Mouse (Mus musculus): ENCODE results near the gene Ctcfl. TPM values are rescaled to one million over a fixed set of nuclear protein-coding genes. Genes with fewer than 3 reads are reported as not detected.

The Ctcfl gene
- polyA plus RNA-seq, 1 experiment = not detected

GRCm38 (mm10) chr2:173073666-173074065 is 45.7 kb downstream of the Ctcfl start:
- no peak for TF ChIP-seq CTCF (IDR thresholded peaks at IDR 0.05; ENCODE audit: extremely low read depth, insufficient read depth, low read length)
- no peak for TF ChIP-seq POLR2A (IDR thresholded peaks at IDR 0.05; ENCODE audit: extremely low read depth, insufficient read depth, low read length)
- Histone ChIP-seq H3K4me3 (ENCODE audit: insufficient read depth, low read length) (no peak overlapping the region), H3K4me1 (ENCODE audit: control insufficient read depth, insufficient read depth, low read length) (no peaks in the 10 kb centered on the region), H3K27ac (ENCODE audit: insufficient read depth, low read length) (no peak overlapping the region)

- no peak overlapping the region for H3K27ac ChIP-seq (ENCODE audit: insufficient read depth, low read length)
- no peaks in the 10 kb centered on the region for H3K4me1 ChIP-seq (ENCODE audit: control insufficient read depth, insufficient read depth, low read length)
- H3K4me3 ChIP-seq (ENCODE audit: insufficient read depth, low read length) = no peak overlapping the region
- TF ChIP-seq POLR2A (IDR thresholded peaks at IDR 0.05; ENCODE audit: extremely low read depth, insufficient read depth, low read length) = no peak
- TF ChIP-seq CTCF (IDR thresholded peaks at IDR 0.05; ENCODE audit: extremely low read depth, insufficient read depth, low read length) = no peak
These were observed 46.4 kb downstream of the Ctcfl start for GRCm38 (mm10) chr2:173072948-173073347.

- no peak for TF ChIP-seq POLR2A (IDR thresholded peaks at IDR 0.05; ENCODE audit: extremely low read depth, insufficient read depth, low read length)
- no peak for TF ChIP-seq CTCF (IDR thresholded peaks at IDR 0.05; ENCODE audit: extremely low read depth, insufficient read depth, low read length)
- Histone ChIP-seq H3K27ac (ENCODE audit: insufficient read depth, low read length) (no peak overlapping the region), H3K4me3 (ENCODE audit: insufficient read depth, low read length) (no peak overlapping the region), H3K4me1 (ENCODE audit: control insufficient read depth, insufficient read depth, low read length) (no peaks in the 10 kb centered on the region)
These were observed 54.5 kb downstream of the Ctcfl start for GRCm38 (mm10) chr2:173064864-173065263.

GRCm38 (mm10) chr2:173063219-173063618 is 56.1 kb downstream of the Ctcfl start:
- Histone ChIP-seq H3K4me3 (ENCODE audit: insufficient read depth, low read length) (no peak overlapping the region), H3K27ac (ENCODE audit: insufficient read depth, low read length) (no peak overlapping the region), H3K4me1 (ENCODE audit: control insufficient read depth, insufficient read depth, low read length) (no peaks in the 10 kb centered on the region)
- TF ChIP-seq POLR2A (IDR thresholded peaks at IDR 0.05; ENCODE audit: extremely low read depth, insufficient read depth, low read length) = no peak
- no peak for TF ChIP-seq CTCF (IDR thresholded peaks at IDR 0.05; ENCODE audit: extremely low read depth, insufficient read depth, low read length)

GRCm38 (mm10) chr2:173061443-173062351 is 57.6 kb downstream of the Ctcfl start:
- H3K27ac ChIP-seq (ENCODE audit: insufficient read depth, low read length) = no peak overlapping the region
- H3K4me3 ChIP-seq (ENCODE audit: insufficient read depth, low read length) = no peak overlapping the region
- H3K4me1 ChIP-seq (ENCODE audit: control insufficient read depth, insufficient read depth, low read length) = no peaks in the 10 kb centered on the region
- TF ChIP-seq CTCF (IDR thresholded peaks at IDR 0.05; ENCODE audit: extremely low read depth, insufficient read depth, low read length) (no peak), POLR2A (IDR thresholded peaks at IDR 0.05; ENCODE audit: extremely low read depth, insufficient read depth, low read length) (no peak)

GRCm38 (mm10) chr2:173060450-173060849 is 58.9 kb downstream of the Ctcfl start:
- no peaks in the 10 kb centered on the region for H3K4me1 ChIP-seq (ENCODE audit: control insufficient read depth, insufficient read depth, low read length)
- no peak overlapping the region for H3K4me3 ChIP-seq (ENCODE audit: insufficient read depth, low read length)
- H3K27ac ChIP-seq (ENCODE audit: insufficient read depth, low read length) = no peak overlapping the region
- no peak for TF ChIP-seq POLR2A (IDR thresholded peaks at IDR 0.05; ENCODE audit: extremely low read depth, insufficient read depth, low read length)

GRCm38 (mm10) chr2:173058263-173058662 is 61.1 kb downstream of the Ctcfl start:
- no peak overlapping the region for H3K27ac ChIP-seq (ENCODE audit: insufficient read depth, low read length)
- no peaks in the 10 kb centered on the region for H3K4me1 ChIP-seq (ENCODE audit: control insufficient read depth, insufficient read depth, low read length)
- no peak overlapping the region for H3K4me3 ChIP-seq (ENCODE audit: insufficient read depth, low read length)
- TF ChIP-seq POLR2A (IDR thresholded peaks at IDR 0.05; ENCODE audit: extremely low read depth, insufficient read depth, low read length) = no peak
- no peak for TF ChIP-seq CTCF (IDR thresholded peaks at IDR 0.05; ENCODE audit: extremely low read depth, insufficient read depth, low read length)

GRCm38 (mm10) chr2:173057623-173058022 is 61.7 kb downstream of the Ctcfl start:
- Histone ChIP-seq H3K27ac (ENCODE audit: insufficient read depth, low read length) (no peak overlapping the region), H3K4me1 (ENCODE audit: control insufficient read depth, insufficient read depth, low read length) (no peaks in the 10 kb centered on the region), H3K4me3 (ENCODE audit: insufficient read depth, low read length) (no peak overlapping the region)
- TF ChIP-seq CTCF (IDR thresholded peaks at IDR 0.05; ENCODE audit: extremely low read depth, insufficient read depth, low read length) (no peak), POLR2A (IDR thresholded peaks at IDR 0.05; ENCODE audit: extremely low read depth, insufficient read depth, low read length) (no peak)

- TF ChIP-seq POLR2A (IDR thresholded peaks at IDR 0.05; ENCODE audit: extremely low read depth, insufficient read depth, low read length) (no peak), CTCF (IDR thresholded peaks at IDR 0.05; ENCODE audit: extremely low read depth, insufficient read depth, low read length) (no peak)
- Histone ChIP-seq H3K4me1 (ENCODE audit: control insufficient read depth, insufficient read depth, low read length) (no peaks in the 10 kb centered on the region), H3K27ac (ENCODE audit: insufficient read depth, low read length) (no peak overlapping the region), H3K4me3 (ENCODE audit: insufficient read depth, low read length) (no peak overlapping the region)
These were observed 62.4 kb downstream of the Ctcfl start for GRCm38 (mm10) chr2:173056882-173057315.

- no peak overlapping the region for H3K27ac ChIP-seq (ENCODE audit: insufficient read depth, low read length)
- no peaks in the 10 kb centered on the region for H3K4me1 ChIP-seq (ENCODE audit: control insufficient read depth, insufficient read depth, low read length)
- TF ChIP-seq CTCF (IDR thresholded peaks at IDR 0.05; ENCODE audit: extremely low read depth, insufficient read depth, low read length) = no peak
- no peak for TF ChIP-seq POLR2A (IDR thresholded peaks at IDR 0.05; ENCODE audit: extremely low read depth, insufficient read depth, low read length)
- no peak overlapping the region for H3K4me3 ChIP-seq (ENCODE audit: insufficient read depth, low read length)
These were observed 62.9 kb downstream of the Ctcfl start for GRCm38 (mm10) chr2:173056303-173056881.

Measured in cortical plate, adult 2 months (tissue).